Mouse (Mus musculus): ENCODE data around the gene P4ha2. TPM values are rescaled to one million over a fixed set of nuclear protein-coding genes. Genes with fewer than 3 reads are reported as not detected.
"Not testable (repeated sequence)": the region's sequence is repeated elsewhere in the genome, so short reads cannot be mapped to it uniquely, and the experiment has no call there.

P4ha2 gene
- total RNA-seq, 2 experiments from 2014 or later = 15.2 to 22.4 TPM

DNA sequence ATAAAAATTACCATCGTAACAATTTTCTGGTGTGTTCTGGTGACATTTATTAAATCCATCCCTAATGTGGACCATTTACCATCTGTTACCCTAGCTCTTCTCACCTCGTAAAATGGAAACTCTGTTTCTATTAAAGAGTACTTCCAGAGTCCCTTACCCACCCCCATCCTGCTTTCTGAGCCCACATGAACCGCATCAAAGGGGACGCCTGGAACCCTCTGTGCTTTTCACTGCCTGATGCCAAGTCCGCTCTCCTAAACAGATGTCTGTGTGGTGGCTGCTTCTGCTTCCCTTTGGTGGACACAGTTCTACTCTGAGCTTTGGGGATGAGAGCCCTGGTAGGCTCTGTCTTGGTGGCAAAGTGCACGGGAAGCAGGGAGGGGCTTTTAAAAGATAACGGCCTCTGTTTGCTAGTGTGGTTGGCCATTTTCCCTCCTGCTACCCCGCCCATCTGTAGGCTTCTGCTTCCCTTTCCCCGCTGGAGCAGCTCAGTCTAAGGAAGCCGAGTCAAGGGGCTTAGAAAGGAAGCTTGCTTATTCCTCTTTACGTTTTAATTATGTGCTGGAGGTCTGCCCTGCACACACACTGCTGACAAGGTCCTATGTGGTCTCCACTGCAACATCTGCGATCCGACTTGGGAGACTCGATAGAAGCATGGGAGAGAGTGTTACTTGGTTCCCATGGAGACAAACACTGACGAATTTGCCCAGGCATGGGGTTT lies 26.9 kb downstream of the P4ha2 start:
- DNase-seq (ENCODE audit: extremely low spot score in 1 of 2, low spot score in 1 of 2) = no peak

DNA sequence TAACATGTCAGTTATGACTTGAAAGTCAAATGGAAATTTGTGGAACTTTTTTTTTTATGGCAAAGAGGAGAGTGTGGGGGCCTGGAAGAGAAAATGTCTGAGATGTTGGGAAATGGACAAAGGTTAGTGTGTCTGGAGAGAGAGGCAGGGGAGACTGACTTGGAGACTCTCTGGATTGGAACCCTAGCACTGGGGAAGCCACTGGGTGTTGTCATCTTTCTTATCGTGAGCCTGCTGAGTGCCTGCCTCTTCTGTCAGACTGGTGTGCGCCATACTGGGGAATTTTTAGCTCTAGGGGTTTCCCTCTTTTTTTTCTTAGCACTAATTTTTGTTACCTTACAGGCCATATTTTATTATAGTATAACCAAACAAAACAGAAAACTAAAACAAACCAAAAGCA lies 27.5 kb downstream of the P4ha2 start:
- DNase-seq (ENCODE audit: extremely low spot score in 1 of 2, low spot score in 1 of 2) = no peak

DNA sequence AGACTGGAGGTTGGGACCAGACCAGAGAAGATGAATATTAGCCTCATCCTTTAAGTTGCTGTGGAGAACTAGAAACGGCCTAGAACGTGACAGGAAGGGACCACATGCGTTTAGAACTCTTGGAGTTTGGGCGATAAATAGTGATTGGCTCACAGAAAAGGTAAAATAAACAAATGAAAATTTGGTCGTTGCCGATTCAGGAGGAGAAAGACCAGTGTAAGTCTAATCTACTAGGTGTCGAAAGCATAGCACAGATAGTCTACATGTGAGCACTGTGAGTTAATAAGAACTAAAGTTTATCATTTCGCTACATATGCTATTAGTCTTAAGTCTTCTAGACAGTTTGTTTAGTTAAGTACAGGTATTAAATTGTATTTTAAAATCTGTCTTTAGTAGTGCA lies 30.1 kb downstream of the P4ha2 start:
- no peak for DNase-seq (ENCODE audit: extremely low spot score in 1 of 2, low spot score in 1 of 2)

DNA sequence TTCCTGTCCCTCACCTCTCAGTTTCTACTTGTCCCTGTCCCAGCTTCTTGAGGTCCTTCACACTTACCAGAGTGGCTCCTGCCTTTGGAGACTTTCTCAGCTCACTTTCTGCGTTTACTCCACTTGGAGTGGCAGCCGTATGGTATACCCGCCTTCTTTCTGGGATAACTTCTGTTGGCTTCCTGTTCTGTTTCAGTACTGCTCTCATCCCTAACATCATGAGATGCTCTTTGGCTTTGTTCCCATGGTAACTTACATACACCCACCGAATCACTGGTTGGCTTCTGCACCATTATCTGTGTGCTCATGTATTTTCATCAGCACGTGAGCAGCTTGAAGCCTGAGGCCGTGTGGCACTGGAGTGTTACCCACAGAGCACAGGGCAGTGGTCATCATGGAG lies 30.8 kb downstream of the P4ha2 start:
- no peak for DNase-seq (ENCODE audit: extremely low spot score in 1 of 2, low spot score in 1 of 2)

DNA sequence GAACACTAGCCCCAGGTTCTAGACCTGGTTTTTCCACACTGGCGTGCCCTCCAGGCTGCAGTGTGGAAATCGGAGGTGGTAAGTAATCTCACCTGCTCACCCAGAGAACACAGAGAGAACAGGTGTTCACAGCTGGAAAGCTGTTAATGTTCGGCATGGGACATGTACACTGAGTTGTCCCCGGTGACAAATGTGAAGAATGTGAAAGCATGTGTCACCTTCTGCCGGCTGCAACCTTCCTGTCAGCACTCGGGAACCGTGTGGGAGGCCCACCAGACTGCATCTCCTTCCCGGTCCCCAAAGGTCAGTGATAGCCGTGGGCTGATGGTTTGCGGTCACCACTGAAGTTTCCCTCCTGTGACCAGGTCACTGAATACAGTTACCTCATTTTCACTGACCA lies 32.4 kb downstream of the P4ha2 start:
- no peak for DNase-seq (ENCODE audit: extremely low spot score in 1 of 2, low spot score in 1 of 2)

DNA sequence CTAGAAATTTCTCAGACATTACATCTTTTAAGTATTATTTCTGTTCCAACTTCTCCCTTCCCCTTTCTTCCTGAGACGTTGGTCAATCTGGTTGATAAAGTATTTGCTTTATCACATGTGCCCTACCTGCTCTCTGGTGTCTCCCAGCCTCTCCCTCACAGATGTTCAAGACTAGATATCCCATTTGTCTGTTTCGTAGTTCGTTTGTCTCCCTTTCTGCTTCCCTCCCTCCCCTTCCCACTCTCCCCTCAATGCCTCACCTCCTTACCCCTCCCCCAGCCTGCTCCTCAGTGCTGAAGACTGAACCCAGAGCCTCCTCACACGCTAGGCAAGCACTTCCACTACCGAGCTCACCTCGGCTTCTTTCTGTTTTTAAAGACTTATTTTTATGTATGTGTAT lies 35.0 kb downstream of the P4ha2 start:
- no peak for DNase-seq (ENCODE audit: extremely low spot score in 1 of 2, low spot score in 1 of 2)

DNA sequence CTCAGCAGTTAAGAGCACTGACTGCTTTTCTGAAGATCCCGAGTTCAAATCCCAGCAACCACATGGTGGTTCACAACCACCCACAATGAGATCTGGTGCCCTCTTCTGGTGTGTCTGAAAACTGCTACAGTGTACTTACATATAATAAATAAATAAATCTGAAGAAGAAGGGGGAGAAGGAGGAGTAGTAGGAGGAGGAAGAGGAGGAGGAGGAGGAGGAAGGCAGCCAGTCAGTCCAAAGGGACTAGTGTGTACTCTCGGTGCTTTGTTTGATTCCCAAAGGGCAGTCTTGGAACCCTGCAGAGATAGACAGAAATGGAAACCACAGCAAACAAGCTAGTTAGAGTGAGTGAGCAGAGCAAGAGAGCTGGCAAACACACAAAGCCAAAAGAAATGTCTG lies 40.3 kb downstream of the P4ha2 start:
- DNase-seq (ENCODE audit: extremely low spot score in 1 of 2, low spot score in 1 of 2) = not testable (repeated sequence)

DNA sequence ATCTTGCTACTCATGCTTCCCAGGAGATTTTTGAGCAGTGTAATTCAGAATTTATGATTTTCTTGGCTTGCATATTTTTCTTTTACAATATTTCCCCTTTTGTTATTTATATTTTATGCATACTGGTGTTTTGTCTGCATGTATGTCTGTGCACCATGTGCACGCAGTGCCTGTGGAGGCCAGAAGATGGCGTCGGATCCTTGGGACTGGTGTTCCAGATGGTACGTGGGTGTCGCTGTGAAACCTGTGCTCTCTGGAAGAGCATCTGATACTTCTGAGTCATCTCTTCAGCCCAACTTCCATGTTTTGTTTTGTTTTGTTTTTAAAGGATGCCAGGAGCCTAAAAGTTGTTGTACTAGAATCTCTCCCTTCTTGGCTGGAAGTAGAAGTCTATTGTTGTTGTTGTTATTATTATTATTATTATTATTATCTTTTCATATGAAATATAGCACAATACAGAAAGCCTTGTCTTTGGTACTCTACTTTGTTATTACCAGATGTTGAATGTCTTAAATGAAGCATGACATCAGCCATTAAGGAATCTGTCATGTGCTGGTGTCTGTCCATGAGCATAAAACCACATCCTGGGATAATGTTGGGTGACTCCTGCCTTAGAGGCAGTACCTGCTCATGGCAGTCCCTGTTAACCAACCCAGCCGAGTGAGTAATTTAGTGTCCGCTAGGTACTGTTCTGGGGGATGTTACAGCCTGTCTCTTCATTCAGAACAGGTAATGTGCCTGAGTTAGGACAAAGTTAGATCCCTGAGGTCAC lies 41.5 kb downstream of the P4ha2 start:
- DNase-seq (ENCODE audit: extremely low spot score in 1 of 2, low spot score in 1 of 2) = no peak

DNA sequence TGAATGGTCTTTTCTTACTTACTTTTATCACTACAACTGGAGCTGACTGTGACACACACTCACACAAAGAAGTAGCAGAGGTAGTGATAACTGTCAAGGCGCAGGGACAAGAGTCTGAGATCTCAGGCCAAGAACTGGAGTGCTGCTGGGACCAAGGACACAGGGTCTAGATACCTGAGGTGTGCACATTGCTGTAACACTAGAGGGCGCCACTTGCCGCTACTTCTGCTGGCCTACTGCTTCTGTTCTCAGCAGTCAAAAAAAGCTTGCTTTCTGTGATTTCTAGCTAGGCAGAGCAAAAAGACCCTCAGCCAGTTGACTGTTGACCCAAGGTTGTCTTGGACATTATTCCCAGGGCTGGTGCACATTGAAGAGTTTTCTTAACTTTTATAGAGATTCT lies 45.0 kb downstream of the P4ha2 start:
- peak; percentile 69 to 87 for DNase-seq (ENCODE audit: extremely low spot score in 1 of 2, low spot score in 1 of 2)

DNA sequence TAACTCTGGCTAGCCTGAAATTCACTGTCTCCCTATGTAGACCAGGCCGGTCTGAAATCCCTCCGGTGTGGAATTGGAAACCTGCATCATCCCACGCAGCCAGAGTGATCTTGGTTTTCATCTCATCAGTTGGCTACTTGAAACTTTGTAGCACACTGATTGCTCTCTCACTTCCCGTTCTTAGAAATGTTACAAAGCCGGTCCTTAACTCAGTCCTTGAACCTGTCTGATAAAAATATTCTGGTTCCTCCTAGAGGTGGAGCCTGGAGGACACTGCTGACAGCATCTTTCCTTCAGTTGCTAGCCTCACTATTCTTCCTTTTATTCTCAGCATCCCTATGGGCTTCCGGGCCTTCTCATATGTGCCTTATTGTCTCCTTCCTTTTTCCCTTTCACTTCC lies 46.1 kb downstream of the P4ha2 start:
- DNase-seq (ENCODE audit: extremely low spot score in 1 of 2, low spot score in 1 of 2) = no peak

DNA sequence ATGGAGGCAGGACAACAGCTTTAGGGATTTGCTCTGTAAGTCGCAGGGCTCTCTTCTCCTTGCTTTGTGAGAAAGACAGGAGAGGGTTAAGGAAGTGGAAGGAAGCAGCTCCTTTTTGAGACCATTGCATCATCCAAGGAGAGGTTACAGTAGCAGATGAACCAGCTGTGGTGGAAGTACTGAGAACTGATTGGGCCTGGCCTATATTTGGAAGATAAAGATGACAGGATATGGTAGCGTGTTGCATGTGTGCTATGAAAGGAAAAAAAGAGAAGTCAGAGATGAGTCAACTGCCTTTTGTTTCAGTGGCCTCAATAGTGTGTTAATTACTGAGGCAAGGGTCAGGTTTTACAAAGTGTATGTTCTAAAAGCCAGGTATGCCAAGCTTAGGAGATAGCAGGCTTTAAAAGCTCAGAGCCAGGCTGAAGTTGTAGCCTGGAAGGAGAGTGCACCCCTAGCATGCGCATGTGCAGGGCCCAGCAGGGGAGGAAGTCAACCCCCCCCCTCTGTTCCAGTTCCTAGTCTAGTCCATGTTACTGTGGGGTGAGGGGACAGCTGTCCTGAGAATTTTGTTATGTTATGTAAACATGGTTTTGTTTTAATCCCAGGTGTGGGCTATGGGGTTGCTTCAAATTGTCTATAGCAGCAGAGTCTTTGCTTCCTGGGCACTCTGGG lies 50.0 kb downstream of the P4ha2 start:
- no peak for DNase-seq (ENCODE audit: extremely low spot score in 1 of 2, low spot score in 1 of 2)

DNA sequence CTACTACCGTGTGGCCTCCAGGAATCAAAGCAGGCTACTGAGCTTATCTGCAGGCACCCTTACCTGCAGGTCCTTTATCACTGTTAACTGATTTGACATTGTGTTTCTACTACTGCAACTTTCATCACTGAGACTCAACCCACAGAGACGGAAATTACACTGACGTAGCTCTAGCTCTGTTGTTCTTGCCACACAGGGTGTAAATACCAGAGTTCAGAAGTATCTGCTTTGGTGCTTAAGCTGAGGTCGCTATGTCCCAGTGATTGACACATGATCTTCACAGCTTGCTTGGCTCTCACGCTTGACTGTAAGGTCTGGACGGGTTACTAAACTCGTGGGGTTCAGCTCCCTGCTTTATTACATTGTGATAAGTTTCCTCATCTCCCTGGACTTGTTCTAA lies 51.2 kb downstream of the P4ha2 start:
- no peak for DNase-seq (ENCODE audit: extremely low spot score in 1 of 2, low spot score in 1 of 2)

DNA sequence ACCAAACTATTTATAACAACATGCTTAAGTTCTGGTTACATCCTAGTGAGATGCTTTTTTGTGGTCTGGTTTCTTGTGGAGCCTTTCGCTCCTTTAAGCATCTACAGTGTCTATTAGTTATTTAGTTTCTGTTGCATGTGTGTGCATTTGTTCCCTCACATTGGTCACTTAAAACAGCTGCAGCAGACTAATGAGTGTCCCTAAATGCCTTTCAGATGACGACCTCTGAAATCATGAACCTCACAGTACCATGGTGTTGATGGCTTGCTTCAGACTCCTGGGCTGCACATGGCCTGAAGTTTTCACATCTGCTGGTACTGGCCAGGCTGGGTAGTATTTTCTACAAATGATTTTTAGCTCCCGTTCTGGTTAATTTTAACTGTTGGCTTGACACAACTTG lies 53.1 kb downstream of the P4ha2 start:
- no peak for DNase-seq (ENCODE audit: extremely low spot score in 1 of 2, low spot score in 1 of 2)

DNA sequence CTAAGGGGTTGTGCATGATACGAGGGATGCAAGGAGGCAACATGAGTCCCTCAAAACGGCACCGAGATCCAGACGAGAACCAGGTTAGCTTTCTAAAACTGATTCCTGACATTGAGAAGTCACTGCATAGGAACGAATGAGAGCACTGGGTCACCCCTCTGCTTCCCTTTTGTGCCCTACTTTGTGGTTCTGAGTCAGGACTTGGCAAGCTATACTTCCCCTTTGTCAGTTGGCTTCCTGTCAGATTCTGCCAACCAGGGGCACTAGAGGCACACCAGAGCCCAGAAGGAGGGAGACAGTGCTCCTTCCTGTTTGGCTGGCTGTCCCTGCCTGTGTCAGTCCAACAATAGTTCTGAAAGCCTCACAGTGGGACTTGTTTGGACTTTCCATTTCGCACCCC lies 56.0 kb downstream of the P4ha2 start:
- no peak for DNase-seq (ENCODE audit: extremely low spot score in 1 of 2, low spot score in 1 of 2)

DNA sequence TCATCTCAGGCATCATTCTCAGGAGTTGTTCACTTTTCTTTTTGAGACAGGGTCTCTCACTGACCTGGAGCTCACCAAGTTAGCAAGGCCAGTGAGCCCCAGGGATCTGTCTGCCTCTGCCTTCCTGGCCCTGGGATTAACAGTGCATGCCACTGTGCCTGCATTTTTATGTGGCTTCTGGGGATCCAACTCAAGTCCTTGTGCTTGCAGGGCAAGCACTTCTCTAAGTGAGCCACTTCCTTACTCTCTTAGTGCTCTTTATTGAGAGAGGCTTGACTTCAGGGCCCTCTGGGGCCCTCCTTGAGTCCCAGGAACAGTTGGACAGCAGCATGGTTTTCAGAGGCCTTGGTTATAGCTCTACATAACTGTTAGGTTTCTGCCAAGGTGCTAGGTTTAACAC lies 56.6 kb downstream of the P4ha2 start:
- DNase-seq (ENCODE audit: extremely low spot score in 1 of 2, low spot score in 1 of 2) = no peak

DNA sequence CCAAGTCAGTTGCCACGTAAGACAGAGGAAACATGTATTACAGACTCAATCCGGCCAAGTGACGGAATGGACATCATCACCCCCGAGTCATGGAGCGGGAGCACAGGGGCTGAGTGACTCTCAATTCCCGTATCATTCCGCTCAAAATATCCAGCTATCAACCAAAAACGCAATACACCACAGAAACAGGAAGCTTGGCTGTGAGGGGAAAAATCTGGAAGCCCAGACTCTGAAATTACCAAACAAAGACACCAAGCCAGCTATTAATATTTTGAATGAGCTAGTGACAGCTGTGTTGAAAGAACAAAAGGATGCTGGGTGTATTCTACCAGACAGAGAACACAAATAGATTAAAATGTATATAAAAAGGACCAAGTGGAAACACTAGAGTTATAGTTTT lies 57.7 kb downstream of the P4ha2 start:
- DNase-seq (ENCODE audit: extremely low spot score in 1 of 2, low spot score in 1 of 2) = no peak

DNA sequence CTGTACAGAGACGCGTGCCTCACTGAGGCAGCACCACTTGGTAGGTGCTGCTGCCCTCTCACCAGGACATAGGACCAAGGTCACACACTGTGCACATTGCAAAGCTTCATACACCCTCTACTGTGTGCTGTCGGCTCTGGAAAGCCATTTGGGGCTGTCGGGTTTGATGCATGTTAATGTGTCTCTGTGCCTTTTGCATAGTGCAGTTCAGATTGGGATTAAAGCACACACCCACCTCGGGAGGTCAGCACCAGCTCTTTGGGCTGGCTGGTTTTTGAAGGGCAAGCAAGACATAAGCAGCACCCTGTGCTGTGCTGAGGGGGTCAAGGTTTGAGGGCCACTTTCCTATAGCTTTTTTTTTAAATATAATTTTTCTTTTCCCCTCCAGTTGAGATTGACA lies 60.5 kb downstream of the P4ha2 start:
- DNase-seq (ENCODE audit: extremely low spot score in 1 of 2, low spot score in 1 of 2) = no peak

DNA sequence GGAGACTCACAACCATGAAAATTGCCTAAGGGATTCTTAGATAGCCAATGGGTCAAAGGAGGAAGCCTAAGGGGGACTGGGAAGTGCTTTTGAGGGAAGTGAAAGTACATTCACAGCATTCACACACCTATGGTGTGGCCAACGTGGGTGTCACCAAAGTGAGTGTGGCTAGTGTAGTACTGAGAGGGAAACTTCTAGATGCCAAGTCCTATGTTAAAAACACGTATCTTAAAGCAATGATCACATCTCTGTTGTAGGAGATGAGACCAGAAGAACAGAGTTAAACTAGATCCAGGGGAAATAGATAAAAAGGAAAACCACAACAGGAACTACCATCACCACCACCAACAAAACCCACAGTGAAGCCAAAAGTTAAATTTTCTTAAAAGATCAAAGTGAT lies 61.0 kb downstream of the P4ha2 start:
- no peak for DNase-seq (ENCODE audit: extremely low spot score in 1 of 2, low spot score in 1 of 2)

DNA sequence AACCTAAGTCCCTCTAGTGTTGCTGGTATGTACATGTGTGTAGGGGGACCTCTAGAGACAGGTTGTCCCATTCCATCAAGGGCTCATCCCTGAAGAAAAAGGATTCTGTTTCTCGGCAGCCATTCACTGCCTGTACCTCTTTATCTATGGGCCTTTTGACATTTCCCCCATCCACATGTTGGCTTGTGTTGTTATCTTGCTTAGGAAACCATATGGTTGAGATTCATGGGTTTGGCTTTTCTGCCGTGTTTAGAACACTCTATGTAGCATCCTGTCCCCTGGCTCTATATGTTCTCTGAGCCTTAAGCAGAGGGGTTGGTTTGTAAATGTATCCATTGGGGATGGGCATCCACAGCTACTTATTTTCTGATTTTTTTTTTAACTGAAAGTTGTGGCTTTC lies 61.6 kb downstream of the P4ha2 start:
- no peak for DNase-seq (ENCODE audit: extremely low spot score in 1 of 2, low spot score in 1 of 2)

DNA sequence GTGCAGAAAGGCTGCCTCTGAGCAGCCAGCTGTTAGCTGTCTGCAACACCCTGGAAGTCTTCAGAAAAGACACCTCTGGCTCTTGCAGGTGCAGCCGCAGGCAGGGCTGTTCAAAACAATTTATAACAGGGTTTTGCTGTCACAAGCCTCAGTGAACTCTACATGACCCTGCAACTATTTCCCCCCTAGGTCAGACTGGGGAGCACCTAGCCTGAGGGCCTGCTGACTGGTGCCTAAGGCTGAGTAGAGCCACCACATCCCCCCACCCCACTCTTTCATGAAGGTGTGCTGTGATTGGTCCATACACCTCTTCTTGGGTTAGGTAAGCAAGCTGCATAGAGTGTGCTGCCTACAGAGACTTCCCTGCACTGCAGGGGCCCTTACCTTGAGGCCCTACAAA lies 63.1 kb downstream of the P4ha2 start:
- DNase-seq (ENCODE audit: extremely low spot score in 1 of 2, low spot score in 1 of 2) = no peak

DNA sequence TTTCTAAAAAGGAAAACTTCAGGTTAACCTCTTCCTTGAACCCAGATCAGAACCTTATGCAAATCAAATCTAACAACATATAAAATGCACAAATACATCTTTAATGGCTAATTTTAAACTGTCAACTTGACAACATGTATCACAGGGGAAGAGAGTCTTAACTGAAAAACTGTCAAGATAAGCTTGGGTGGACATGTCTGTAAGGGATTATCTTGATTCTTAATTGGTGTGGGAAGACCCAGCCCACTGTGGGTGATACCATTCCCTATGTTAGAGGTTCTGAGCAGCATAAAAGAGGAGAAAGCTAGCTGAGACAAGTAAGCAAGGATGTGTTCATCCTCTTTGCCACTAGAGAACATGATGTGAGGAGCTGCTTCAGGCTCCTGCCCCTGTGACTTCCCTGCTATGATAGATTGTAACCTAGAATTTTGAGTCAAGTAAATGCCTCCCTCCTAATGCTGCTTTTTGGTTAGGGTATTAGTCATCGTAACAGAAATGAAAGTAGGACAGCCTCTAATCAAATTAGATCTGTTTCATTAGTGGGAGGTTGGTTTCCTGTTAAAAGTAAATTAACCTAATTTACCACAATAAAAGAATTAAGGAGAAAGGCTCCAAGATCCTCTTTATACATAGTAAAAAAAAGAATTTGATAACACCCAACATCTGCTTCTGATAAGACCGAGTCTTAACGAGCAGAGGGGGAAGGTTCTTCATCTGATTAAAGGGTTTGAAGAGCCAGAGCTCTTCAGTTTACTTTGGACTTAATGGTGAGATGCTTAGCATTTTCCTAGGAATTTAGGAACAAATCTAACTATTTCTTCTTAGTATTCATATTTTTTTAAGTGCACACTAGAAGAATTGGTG lies 69.8 kb downstream of the P4ha2 start:
- DNase-seq (ENCODE audit: extremely low spot score in 1 of 2, low spot score in 1 of 2) = no peak

Measured in layer of hippocampus, postnatal 25 days (tissue).